Mouse (Mus musculus) ES-E14 (cell line): ENCODE measurements around the gene Syce1. TPM values are rescaled to one million over a fixed set of nuclear protein-coding genes. Genes with fewer than 3 reads are reported as not detected.

ENCODE experiments used
- DNase-seq: peaks from one replicate; pipeline ENCODE4 v3.0.0-alpha.2; 2013; ENCODE audit warnings: low read depth, low spot score
- H3K27ac ChIP-seq: 2 replicates; pipeline ENCODE4 v1.5.1; 2012; ENCODE audit warnings: low read depth, mild to moderate bottlenecking, low read length, moderate library complexity, mixed read lengths; ENCODE audit not compliant: poor library complexity, insufficient read depth, severe bottlenecking
- H3K36me3 ChIP-seq: 2 replicates; pipeline ENCODE4 v1.6.1; 2012; ENCODE audit warnings: mild to moderate bottlenecking, low read length, moderate library complexity, mixed read lengths; ENCODE audit not compliant: control insufficient read depth, poor library complexity, insufficient read depth, severe bottlenecking
- H3K4me1 ChIP-seq, 2 experiments: fragments of 150-350 bp in 1 of 2; sonication (generic) in 1 of 2; 2 replicates each; pipeline ENCODE4 v1.6.1; 2012; ENCODE audit warnings: low read length in 2 of 2, mild to moderate bottlenecking in 1 of 2, mixed read lengths in 1 of 2; ENCODE audit not compliant: control insufficient read depth in 2 of 2, insufficient read depth in 2 of 2, poor library complexity in 1 of 2
- H3K4me3 ChIP-seq, 2 experiments: fragments of 150-350 bp in 1 of 2; sonication (generic) in 1 of 2; 2 replicates each; pipeline ENCODE4 v1.5.1; 2012; ENCODE audit warnings: low read length in 2 of 2, low read depth in 1 of 2, mild to moderate bottlenecking in 1 of 2, mixed read lengths in 1 of 2; ENCODE audit not compliant: insufficient read depth in 1 of 2, poor library complexity in 1 of 2, severe bottlenecking in 1 of 2
- H3K9ac ChIP-seq: 2 replicates; pipeline ENCODE4 v1.6.1; 2012; ENCODE audit warnings: low read depth, mild to moderate bottlenecking, low read length, mixed read lengths; ENCODE audit not compliant: poor library complexity, insufficient read depth, severe bottlenecking
- H3K9me3 ChIP-seq: fragments of 150-350 bp; sonication (generic); 2 replicates; pipeline ENCODE4 v1.6.1; 2012; ENCODE audit warnings: low read depth, mild to moderate bottlenecking, low read length; ENCODE audit not compliant: control insufficient read depth, insufficient read depth
- CHD2 ChIP-seq: IDR thresholded peaks from 2 replicates; pipeline ENCODE4 v1.6.1; 2014; ENCODE audit warnings: mild to moderate bottlenecking, low read depth, low read length, inconsistent platforms
- HCFC1 ChIP-seq: IDR thresholded peaks from 2 replicates; pipeline ENCODE4 v1.6.1; 2012; ENCODE audit warnings: low read length, inconsistent platforms, borderline replicate concordance; ENCODE audit not compliant: insufficient read depth
- MAFK ChIP-seq: IDR thresholded peaks from 2 replicates; pipeline ENCODE4 v1.6.1; 2014; ENCODE audit warnings: mild to moderate bottlenecking, low read depth, low read length, inconsistent platforms; ENCODE audit not compliant: insufficient read depth
- ZC3H11A ChIP-seq: IDR thresholded peaks from 2 replicates; pipeline ENCODE4 v1.6.1; 2012; ENCODE audit warnings: low read depth, mild to moderate bottlenecking, inconsistent platforms, low read length, borderline replicate concordance
- ZNF384 ChIP-seq: IDR thresholded peaks from 2 replicates; pipeline ENCODE4 v1.6.1; 2012; ENCODE audit warnings: low read depth, low read length, inconsistent platforms
- in situ Hi-C, 2 experiments: fragments of 600-800 bp; cut with MboI; formaldehyde crosslinking; loops; one replicate each; pipeline ENCODE4 v1.15.1; 2025; ENCODE audit warnings: low sequenced_read_pairs in 2 of 2, inconsistent platforms in 1 of 2; ENCODE audit not compliant: unreplicated experiment in 2 of 2
- total RNA-seq: library from RNA; depleted of rRNA; stranded (reverse); fragments of 300-350 nt; gene quantifications from 2 replicates; pipeline ENCODE4 v1.2.3, GENCODE M21; 2012

Syce1 gene
- total RNA-seq, 1 experiment: 21.6 TPM

DNA sequence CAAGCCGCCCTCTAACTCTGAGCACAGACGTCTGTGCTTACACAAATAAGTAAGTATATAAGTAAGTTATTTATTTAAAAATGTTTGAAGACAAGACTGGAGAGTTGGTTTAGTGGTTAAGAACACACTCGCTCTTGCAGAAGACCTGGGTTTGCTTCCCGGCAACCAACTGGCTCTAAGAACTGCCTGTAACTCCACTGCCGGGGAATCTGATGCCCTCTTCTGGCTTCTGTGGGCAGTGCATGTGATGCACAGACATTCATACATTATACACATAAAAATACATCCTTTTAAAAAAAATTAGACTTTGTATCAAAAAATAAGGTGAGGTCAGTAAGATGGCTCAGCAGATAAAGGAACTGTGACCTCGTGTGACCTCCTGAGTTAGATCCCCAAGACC lies 22.8 kb upstream of the Syce1 start:
- Histone ChIP-seq H3K4me1 (0 out of 4 replicates have a peak, but pooled peaks cover 0 to 2% of the 10 kb centered on the region in 2 experiments), H3K4me3 (no peak overlapping the region), H3K9ac (no peak overlapping the region), H3K27ac (no peak overlapping the region), H3K36me3 (peaks cover 14% of the 10 kb centered on the region), H3K9me3 (no peaks in the 10 kb centered on the region)
- peak; percentile 47; the same call in 1 of the 2 replicates for TF ChIP-seq ZC3H11A
- no peak for TF ChIP-seq ZNF384
- no peak for TF ChIP-seq CHD2
- no peak for TF ChIP-seq HCFC1
- DNase-seq: no peak
- in situ Hi-C loops: no loop called here

DNA sequence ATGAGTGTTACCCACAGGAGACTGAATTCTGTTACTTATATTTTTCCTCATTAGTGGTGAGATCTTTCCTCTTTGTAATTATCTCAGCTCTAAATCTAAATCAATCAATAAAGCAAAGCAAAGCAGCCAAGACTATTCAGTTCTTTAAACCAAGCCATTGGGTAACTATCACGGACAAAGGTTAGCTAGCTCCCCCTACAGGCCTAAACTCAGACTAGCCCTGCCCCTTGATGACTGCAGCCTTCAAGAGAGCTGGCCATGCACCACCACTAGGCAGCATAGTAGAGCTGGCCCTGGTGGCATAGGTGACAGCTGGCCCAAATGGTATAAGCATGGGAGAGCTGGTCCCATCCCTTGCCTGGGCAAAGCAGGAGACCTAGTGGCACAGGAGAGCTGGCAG lies 18.1 kb upstream of the Syce1 start:
- 0 out of 2 replicates have a peak, but pooled peaks cover 2% of the 10 kb centered on the region for H3K36me3 ChIP-seq
- in situ Hi-C loops: no loop called here
- 0 out of 4 replicates have a peak, but pooled peaks cover 0 to 2% of the 10 kb centered on the region in 2 experiments for H3K4me1 ChIP-seq
- H3K9me3 ChIP-seq: no peaks in the 10 kb centered on the region
- no peak overlapping the region for H3K27ac ChIP-seq
- TF ChIP-seq CHD2 (no peak), ZC3H11A (peak; percentile 18; the same call in 1 of the 2 replicates)
- no peak overlapping the region for H3K9ac ChIP-seq
- peak; percentile 51 for DNase-seq
- H3K4me3 ChIP-seq: no peak overlapping the region

DNA sequence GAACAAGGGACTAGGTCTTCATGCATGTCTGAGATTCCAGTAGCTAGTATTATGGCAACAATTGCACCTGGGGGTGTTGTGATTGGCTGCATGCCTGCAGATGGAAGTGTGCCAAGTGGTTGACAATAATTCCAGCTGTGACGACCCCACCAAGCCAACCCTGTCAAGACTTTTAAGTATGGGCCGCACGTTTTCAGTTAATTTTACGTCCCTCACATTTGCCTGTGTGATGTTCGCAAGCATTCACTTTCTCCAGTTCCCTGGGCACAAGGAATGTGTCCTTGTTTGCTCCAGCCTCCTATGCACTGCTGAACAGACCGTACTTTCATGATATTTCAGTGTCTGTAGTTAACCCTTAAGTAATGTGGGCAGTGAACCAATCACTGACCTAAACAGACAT lies 15.0 kb upstream of the Syce1 start:
- no peak overlapping the region for H3K4me3 ChIP-seq
- H3K36me3 ChIP-seq: no peaks in the 10 kb centered on the region
- no peak for DNase-seq
- in situ Hi-C loops: no loop called here
- H3K4me1 ChIP-seq: 0 out of 4 replicates have a peak, but pooled peaks cover 0 to 2% of the 10 kb centered on the region in 2 experiments
- H3K9me3 ChIP-seq: no peaks in the 10 kb centered on the region
- no peak overlapping the region for H3K27ac ChIP-seq
- H3K9ac ChIP-seq: no peak overlapping the region
- TF ChIP-seq ZNF384: no peak
- TF ChIP-seq HCFC1: no peak
- no peak for TF ChIP-seq ZC3H11A
- no peak for TF ChIP-seq CHD2
- no peak for TF ChIP-seq MAFK

DNA sequence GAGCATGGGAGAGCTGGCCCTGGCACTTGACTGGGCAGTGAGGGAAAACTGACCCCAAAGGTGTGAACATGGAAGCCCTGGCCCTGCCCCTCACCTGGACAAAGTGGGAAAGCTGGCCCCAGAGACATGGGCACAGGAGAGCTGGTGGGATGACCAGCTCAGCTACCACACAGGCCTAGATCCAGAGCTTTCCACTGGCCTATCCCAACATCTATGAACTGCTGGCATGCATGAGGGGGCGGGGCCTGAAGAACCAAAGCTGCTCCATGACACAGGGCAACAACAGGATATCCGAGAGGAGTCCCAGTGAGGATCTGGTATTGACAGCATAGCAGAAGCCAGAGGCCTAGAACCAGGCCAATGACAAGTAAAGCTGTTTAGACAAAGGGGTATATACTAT lies 10.6 kb upstream of the Syce1 start:
- in situ Hi-C loops: no loop called here
- H3K9me3 ChIP-seq: no peaks in the 10 kb centered on the region
- H3K4me1 ChIP-seq: no peaks in the 10 kb centered on the region
- no peak overlapping the region for H3K4me3 ChIP-seq
- H3K36me3 ChIP-seq: no peaks in the 10 kb centered on the region
- TF ChIP-seq HCFC1 (no peak), MAFK (no peak)
- H3K27ac ChIP-seq: no peak overlapping the region
- DNase-seq: no peak
- no peak overlapping the region for H3K9ac ChIP-seq

DNA sequence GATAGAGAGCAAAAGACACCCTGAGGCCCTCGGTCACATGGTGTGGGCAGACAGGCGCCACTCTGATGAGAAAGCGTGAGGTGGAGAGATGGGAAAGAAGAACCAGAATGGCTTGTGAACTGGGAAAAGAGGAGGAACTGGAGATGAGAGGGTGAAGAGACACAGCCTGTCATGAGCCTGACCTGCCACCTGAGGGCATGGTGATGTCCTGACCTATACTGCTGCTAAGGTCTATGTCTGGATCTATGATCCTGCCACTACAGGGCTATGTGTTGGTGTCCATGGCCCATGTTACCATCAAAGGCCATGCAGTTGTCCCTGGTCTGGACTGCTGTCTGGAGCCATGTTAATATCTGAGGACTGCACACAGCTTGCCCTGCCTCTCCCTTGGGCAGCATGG lies 10.0 kb upstream of the Syce1 start:
- in situ Hi-C loops: no loop called here
- no peak for DNase-seq
- no peak overlapping the region for H3K27ac ChIP-seq
- TF ChIP-seq ZC3H11A (0 out of 2 replicates have a peak, but pooled peaks have one; percentile 31), ZNF384 (no peak), MAFK (no peak), CHD2 (no peak), HCFC1 (no peak)
- H3K36me3 ChIP-seq: no peaks in the 10 kb centered on the region
- no peaks in the 10 kb centered on the region for H3K4me1 ChIP-seq
- H3K9me3 ChIP-seq: no peaks in the 10 kb centered on the region
- H3K4me3 ChIP-seq: no peak overlapping the region
- no peak overlapping the region for H3K9ac ChIP-seq
